Mouse (Mus musculus): ENCODE measurements around the gene Hhatl. TPM values are rescaled to one million over a fixed set of nuclear protein-coding genes. Genes with fewer than 3 reads are reported as not detected.

Gene Hhatl
- total RNA-seq, 2 experiments from 2014 or later, result 276 to 284 TPM

GRCm38 (mm10) chr9:121810081-121810821 is 17.9 kb upstream of the Hhatl start:
- intact Hi-C loops (cut with DNase I; ENCODE audit: low total_unique reads), result no loop called here
- no peak for DNase-seq

- intact Hi-C loops (cut with DNase I; ENCODE audit: low total_unique reads), result no loop called here
- no peak for DNase-seq
Observed at GRCm38 (mm10) chr9:121808511-121808910, 16.2 kb upstream of the Hhatl start.

GRCm38 (mm10) chr9:121807947-121808346 is 15.6 kb upstream of the Hhatl start:
- DNase-seq, result no peak
- intact Hi-C loops (cut with DNase I; ENCODE audit: low total_unique reads), result no loop called here

- intact Hi-C loops (cut with DNase I; ENCODE audit: low total_unique reads), result no loop called here
- no peak for DNase-seq
Observed at GRCm38 (mm10) chr9:121807546-121807945, 15.2 kb upstream of the Hhatl start.

- intact Hi-C loops (cut with DNase I; ENCODE audit: low total_unique reads), result no loop called here
- no peak for DNase-seq
Observed at GRCm38 (mm10) chr9:121802747-121803146, 10.4 kb upstream of the Hhatl start.

GRCm38 (mm10) chr9:121798887-121799520 is 6.7 kb upstream of the Hhatl start:
- no peak for DNase-seq
- intact Hi-C loops (cut with DNase I; ENCODE audit: low total_unique reads), result no loop called here

- intact Hi-C loops (cut with DNase I; ENCODE audit: low total_unique reads), result no loop called here
- no peak for DNase-seq
Observed at GRCm38 (mm10) chr9:121797722-121798121, 5.4 kb upstream of the Hhatl start.

- intact Hi-C loops (cut with DNase I; ENCODE audit: low total_unique reads), result no loop called here
- no peak for DNase-seq
Observed at GRCm38 (mm10) chr9:121794972-121795539, 2.7 kb upstream of the Hhatl start.

GRCm38 (mm10) chr9:121791206-121791605 is 1.1 kb downstream of the Hhatl start:
- intact Hi-C loops (cut with DNase I; ENCODE audit: low total_unique reads), result no loop called here

GRCm38 (mm10) chr9:121786359-121786758 is 5.9 kb downstream of the Hhatl start:
- no peak for DNase-seq
- intact Hi-C loops (cut with DNase I; ENCODE audit: low total_unique reads), result no loop called here

More at GRCm38 (mm10) chr9:121791206-121791605, 1.1 kb downstream of the Hhatl start:
- peak; percentile 93 for DNase-seq

- no peak for DNase-seq
- intact Hi-C loops (cut with DNase I; ENCODE audit: low total_unique reads), result no loop called here
Observed at GRCm38 (mm10) chr9:121785261-121785660, 7.0 kb downstream of the Hhatl start.

- DNase-seq, result no peak
Observed at GRCm38 (mm10) chr9:121784801-121785200, 7.5 kb downstream of the Hhatl start.

GRCm38 (mm10) chr9:121778066-121778624 is 14.2 kb downstream of the Hhatl start:
- intact Hi-C loops (cut with DNase I; ENCODE audit: low total_unique reads), result no loop called here
- peak; percentile 67 for DNase-seq

More at GRCm38 (mm10) chr9:121784801-121785200, 7.5 kb downstream of the Hhatl start:
- intact Hi-C loops (cut with DNase I; ENCODE audit: low total_unique reads), result no loop called here

- DNase-seq, result peak; percentile 66
- intact Hi-C loops (cut with DNase I; ENCODE audit: low total_unique reads), result no loop called here
Observed at GRCm38 (mm10) chr9:121777484-121778065, 14.7 kb downstream of the Hhatl start, which contains the start of gene Klhl40. Gene Klhl40, plus strand, starts transcription at chr9:121777607.

- intact Hi-C loops (cut with DNase I; ENCODE audit: low total_unique reads), result no loop called here
- DNase-seq, result no peak
Observed at GRCm38 (mm10) chr9:121776511-121776910, 15.8 kb downstream of the Hhatl start.

- intact Hi-C loops (cut with DNase I; ENCODE audit: low total_unique reads), result no loop called here
Observed at GRCm38 (mm10) chr9:121775951-121776350, 16.4 kb downstream of the Hhatl start.

GRCm38 (mm10) chr9:121772412-121772811 is 19.9 kb downstream of the Hhatl start:
- intact Hi-C loops (cut with DNase I; ENCODE audit: low total_unique reads), result no loop called here
- no peak for DNase-seq

More at GRCm38 (mm10) chr9:121775951-121776350, 16.4 kb downstream of the Hhatl start:
- no peak for DNase-seq

- no peak for DNase-seq
- intact Hi-C loops (cut with DNase I; ENCODE audit: low total_unique reads), result no loop called here
Observed at GRCm38 (mm10) chr9:121765166-121765855, 27.0 kb downstream of the Hhatl start.

GRCm38 (mm10) chr9:121763716-121764115 is 28.6 kb downstream of the Hhatl start:
- intact Hi-C loops (cut with DNase I; ENCODE audit: low total_unique reads), result no loop called here
- peak; percentile 71 for DNase-seq
